Mouse (Mus musculus) gastrocnemius, postnatal 14 days (tissue): ENCODE data around the gene Catsper4. TPM values are rescaled to one million over a fixed set of nuclear protein-coding genes. Genes with fewer than 3 reads are reported as not detected.

ENCODE experiments used
- DNase-seq: peaks from one replicate; pipeline ENCODE4 v3.0.0; 2021; ENCODE audit warnings: mixed read lengths
- intact Hi-C: fragments of 180-260 bp; cut with DNase I; formaldehyde crosslinking; loops from one replicate; pipeline ENCODE4 v1.15.1; 2025; ENCODE audit warnings: low total_unique reads
- total RNA-seq, 2 experiments: library from RNA; stranded (reverse); gene quantifications; 2 replicates each; pipeline ENCODE4 v1.2.3; 2021

Gene Catsper4
- total RNA-seq, 2 experiments from 2014 or later, result 0.16 to 0.23 TPM

DNA sequence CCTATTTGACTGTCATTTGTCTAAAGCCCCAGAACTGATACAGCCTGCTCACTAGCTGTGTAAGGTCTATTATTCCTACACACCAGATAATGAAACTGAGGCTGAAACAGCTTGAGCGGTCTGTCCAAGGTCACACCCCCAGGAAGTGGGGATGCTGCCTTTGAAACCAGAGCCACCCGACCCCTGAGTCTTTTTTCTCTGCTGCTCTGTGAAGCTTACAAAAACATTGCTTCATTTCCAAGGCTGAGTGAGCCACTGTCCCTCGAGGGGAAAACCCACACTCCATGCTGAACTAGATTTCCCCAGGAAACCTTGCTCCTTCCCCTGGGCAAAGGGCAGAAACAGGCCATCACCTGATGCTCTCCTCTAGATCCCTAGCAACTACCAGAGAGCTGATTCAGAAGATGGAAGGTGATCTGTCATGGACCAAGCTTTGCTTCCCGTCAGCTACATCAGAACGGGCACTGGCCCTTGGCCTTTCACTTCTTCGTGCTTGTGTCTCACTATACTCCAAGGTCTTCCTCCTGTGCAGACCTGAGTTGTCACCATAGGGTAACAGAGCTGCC is 20.6 kb downstream of the Catsper4 start:
- no peak for DNase-seq
- intact Hi-C loops, result no loop called here

DNA sequence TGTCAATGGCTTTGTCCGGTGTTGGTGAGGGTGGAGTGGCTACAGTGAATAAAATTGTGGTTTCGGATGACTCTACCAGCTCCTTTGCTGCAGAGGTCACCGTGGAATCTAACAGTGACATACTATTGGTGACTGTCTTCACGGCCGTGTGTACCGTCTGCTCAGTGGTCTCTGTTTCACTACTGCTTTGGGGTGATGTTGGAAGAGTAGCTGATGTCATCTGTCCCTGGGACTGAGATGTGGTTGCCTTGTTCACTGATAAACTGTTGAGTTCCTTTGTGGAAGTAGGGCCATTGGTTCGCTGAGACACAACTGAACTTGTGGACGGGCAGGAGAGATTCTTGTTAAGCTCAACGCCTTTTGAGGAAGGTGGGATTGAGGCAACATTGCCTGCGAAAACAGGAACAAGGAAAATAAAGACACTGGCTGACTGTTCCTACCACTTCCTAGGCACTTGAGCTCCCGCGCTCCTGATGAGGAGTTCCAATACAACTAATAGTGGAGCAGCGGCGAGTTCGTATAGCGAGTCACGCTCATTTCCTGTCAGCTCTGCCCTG is 23.8 kb downstream of the Catsper4 start:
- DNase-seq, result no peak
- intact Hi-C loops, result no loop called here

DNA sequence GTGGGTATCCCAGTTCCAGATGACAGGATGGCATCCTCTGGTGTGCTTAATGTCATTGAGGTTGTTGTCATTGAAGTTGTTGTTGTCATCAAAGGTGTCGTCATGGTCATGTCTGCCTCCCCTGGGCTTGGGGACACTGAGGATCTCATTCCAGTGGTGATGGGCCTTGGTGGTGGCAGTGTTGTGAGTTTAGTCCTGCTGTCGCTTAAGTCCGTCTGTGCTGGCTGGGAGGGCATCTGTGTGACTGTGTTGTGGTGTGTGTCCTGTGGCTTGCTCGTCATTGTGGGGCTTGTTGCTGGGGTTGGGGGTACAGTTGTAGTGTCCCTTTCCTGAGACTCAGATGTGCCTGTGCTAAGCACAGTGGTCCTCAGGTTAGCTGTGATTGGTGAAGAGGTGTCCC is 24.3 kb downstream of the Catsper4 start, which contains the start of gene Gm7534:
TSS of gene Gm7534 (minus strand) at position 101 of the 400 bp plus-strand sequence.
- DNase-seq, result no peak
- intact Hi-C loops, result no loop called here

DNA sequence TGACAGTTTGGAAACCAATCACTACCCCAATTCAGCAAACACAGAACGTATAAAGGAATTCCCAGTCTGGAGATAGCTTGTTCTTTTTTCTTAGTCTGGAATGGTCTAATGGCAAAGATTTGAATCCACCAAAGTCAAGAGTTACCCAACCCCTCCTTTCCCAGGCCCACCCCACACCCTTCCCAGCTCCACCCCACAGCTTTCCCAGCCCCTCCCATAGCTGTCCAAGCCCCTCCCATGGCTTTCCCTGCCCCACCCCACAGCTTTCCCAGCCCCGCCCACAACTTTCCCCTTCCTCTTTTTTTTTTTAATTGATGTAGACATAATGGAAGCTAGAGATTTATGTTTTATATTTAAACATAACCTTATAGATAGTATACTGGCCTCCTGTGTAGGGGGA is 27.8 kb downstream of the Catsper4 start:
- intact Hi-C loops, result no loop called here
- no peak for DNase-seq

DNA sequence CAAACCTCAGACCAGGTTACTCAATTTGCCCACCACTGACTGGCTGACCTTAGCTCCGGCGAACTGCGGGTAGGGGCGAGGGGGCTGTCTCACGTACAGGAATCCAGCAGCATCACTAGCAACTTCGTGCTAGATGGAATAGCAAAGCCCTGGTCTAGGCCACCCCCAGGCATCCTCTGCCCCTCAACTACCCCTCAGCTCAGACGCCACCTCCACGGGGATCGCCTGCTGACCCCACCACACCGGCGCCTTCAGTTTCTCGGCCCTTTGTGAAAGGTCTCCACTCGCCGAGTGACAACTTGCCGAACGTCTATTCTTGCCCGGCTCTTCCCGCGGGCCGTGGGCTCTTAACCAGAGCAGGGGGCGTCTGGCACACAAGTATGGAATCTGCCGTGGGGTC is 40.9 kb downstream of the Catsper4 start:
- intact Hi-C loops, result loop anchor here (5.0 kb wide), 1 partner anchor 96 kb away; no protein-coding TSS in a partner anchor
- no peak for DNase-seq

DNA sequence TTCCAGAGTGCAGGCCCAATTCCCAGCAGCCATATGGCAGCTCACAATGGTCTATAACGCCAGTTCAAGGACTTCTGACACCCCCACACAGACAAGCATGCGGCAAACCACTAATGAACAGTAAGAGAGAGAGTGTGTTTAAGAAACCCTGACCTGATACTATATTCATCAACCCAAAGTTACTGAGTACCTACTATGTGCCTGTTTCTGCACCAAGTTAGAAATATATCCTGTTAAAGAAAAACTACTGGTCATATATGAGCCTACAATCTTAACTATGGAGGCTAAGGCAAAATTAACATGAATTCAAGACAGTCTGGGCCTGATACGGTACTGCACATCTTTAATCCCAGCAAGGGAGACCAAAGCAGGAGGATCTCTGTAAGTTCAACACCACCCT is 41.6 kb downstream of the Catsper4 start:
- DNase-seq, result no peak
- intact Hi-C loops, result loop anchor here (5.0 kb wide), 1 partner anchor 97 kb away; no protein-coding TSS in a partner anchor

DNA sequence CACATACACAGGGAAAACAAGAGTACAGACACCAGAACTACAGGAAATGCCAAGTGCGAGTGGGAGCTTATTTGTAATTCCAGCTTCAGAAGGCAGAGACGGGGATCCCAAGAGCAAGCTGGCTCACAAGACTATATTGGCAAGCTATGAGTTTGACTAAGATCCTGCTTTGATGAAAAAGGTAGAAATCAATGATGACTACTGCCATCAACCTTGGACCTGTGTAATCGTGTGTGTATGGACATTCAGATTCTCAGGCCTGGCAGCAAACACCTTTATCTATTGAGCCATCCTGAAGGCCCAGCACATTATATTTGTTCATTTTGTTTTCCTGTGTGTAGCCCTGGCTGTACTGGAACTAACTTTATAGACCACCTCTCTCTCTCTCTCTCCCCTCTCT is 43.5 kb downstream of the Catsper4 start:
- no peak for DNase-seq
- intact Hi-C loops, result no loop called here

DNA sequence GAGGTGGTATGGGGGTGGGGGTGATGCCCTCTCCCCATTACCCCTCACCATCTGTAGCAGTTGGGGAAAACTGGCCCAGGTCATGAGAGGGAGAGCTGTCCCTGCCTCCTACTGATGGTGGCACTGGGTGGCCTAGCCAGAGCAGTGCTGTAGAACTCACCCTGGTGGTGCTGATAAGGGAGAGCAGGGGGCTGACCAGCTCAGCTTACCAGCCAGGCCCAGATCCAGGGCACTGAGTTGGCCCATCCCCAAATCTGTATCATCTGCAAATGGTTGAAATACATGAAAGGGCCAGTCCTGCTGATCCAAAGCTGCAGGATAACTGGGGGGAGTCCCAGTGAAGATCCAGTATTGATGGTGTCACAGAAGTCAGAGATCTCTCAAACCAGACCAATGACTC is 45.4 kb downstream of the Catsper4 start:
- intact Hi-C loops, result no loop called here
- no peak for DNase-seq

DNA sequence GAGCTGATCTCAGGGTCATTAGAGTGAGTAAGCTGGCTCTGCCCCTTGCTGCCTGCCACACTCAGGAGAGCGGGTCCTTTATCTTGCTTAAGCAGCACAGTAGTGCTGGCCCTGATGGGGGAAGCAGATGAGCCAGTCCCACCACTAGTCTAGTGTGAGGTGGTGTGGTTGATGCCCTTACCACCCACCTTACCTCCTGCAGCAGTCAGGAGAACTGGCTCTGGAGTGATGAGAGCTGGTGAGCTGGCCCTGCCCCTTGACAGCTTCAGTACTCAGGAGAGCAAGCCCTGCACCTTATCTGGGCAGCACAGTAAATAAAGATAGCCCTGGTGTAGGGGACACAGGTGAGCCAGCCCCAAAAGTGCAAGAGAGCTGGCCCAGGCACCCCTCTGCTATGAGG is 46.1 kb downstream of the Catsper4 start:
- no peak for DNase-seq
- intact Hi-C loops, result no loop called here

DNA sequence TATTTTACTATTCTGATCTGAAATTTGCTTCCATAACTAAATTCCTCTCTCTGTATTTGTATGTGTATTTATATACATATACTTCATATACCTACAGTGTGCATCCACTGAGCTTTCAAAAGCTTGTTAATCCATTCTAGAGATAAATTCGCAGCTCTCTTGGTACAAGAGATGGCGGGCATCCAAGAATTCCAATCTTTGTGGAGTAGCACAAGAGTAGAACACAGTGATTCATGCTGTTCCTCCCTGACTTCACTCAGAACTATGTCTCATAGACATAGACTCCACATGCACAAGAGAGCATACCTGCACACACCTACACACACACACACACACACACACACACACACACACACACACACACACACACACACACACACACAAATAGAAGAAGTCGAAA is 54.8 kb downstream of the Catsper4 start:
- DNase-seq, result no peak
- intact Hi-C loops, result no loop called here

DNA sequence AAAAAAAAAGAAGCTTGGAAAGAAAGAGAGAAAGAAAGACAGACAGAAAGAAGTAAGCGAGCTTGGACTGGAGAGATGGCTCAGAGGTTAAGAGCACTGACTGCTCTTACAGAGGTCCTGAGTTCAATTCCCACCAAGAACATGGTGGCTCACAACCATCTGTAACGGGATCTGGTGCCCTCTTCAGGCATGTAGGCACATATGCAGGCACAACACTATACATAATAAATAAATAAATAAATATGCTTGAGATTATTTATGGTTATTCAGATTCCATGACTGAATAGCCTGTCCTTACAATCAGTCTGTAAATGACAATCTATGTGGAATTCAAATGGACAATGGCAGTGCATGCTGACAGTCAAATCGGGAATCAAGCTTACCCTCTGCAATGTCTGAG is 60.3 kb downstream of the Catsper4 start:
- DNase-seq, result no peak
- intact Hi-C loops, result no loop called here

DNA sequence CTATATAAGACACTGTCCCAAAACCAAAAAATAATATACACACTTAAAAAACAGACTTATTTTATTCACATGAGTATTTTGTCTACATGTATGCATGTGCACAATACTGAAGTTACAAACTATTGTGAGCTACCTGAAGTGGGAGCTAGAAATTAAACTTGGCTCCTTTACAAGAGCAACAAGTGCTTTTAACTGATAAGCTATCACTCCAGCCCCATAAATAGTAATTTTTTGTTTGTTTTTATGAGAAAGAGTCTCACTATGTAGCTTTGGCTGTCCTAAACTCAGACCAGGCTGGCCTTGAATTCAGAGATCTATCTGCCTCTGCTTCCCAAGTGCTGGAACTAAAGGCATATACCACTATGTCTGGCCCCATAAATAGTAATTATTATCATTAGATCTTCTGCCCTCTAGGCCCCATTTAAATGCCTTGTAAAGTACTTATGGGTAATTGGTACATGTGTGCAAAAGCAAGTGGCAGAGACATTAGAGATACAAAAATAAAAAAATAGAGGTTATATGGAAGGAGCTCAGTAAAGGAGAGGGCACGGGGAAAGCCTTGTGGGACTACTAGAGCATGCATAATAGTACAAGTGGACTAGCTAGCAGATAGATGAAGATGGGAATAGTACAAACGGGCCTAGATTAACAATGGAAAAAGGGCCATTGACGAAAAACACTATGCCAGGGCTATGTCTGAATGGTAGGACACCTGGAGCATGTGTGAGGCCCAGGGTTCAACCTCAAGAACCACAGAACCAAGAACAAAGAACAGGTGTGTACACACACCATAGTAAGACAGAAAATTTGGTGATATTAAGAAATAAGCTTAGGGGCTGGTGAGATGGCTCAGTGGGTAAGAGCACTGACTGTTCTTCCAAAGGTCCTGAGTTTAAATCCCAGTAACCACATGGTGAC is 61.4 kb downstream of the Catsper4 start:
- no peak for DNase-seq

DNA sequence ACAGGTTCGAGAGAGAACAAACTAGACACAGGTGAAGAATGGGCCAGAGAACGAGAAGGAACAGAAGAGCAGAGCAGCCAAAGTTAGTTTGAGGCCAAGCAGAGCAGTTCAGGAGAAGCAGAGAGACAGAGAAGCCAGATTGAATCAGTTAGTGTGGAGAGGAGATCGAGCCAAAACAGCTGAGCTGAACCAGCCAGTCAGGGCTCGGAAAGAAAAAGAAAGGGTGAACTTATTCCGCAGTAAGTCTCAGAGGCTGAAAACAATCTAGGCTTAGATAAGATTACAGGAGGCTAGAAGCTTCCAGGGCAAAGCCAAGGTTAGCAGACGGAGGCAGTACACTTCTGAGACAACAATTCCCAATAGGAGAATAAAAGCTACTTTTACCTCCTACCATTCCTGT is 62.2 kb downstream of the Catsper4 start:
- DNase-seq, result no peak
- intact Hi-C loops, result no loop called here

More for the DNA sequence above, 61.4 kb downstream of the Catsper4 start:
- intact Hi-C loops, result no loop called here

DNA sequence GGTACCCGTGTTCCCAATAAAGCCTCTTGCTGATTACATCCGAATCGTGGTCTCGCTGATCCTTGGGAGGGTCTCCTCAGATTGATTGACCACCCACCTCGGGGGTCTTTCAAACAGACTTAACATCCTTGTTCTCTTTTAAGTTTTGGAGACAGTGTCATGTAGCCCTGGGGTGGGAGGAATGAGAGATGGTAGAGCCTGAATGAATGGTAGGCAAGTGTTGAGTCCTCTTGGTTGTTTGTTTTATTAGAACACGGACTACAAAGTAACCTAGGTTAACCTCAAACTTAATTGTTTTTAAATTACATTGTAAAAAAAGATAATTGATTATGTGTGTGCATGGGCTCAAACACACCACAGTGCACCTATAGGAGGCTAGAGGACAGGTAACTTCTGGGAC is 62.6 kb downstream of the Catsper4 start:
- DNase-seq, result no peak
- intact Hi-C loops, result no loop called here

Other genes starting within 250 kb of the Catsper4 start
- 10 to 100 TPM; 11.3 to 13.0 TPM for gene Dhdds, start 226.5 kb downstream of the Catsper4 start, total RNA-seq
- gene Lin28a, start 208.5 kb downstream of the Catsper4 start, total RNA-seq, result 1 to 10 TPM; 1.9 to 3.0 TPM
- gene Zfp683, start 173.5 kb downstream of the Catsper4 start, total RNA-seq, result not detected
- not detected for gene Crybg2, start 166.6 kb downstream of the Catsper4 start, total RNA-seq
- gene Cd52, start 132.3 kb downstream of the Catsper4 start, total RNA-seq, result 1 to 10 TPM in 1 of 2 experiments, under 1 TPM in 1; 0.51 to 1.7 TPM
- 1 to 10 TPM in 1 of 2 experiments, under 1 TPM in 1; 0.70 to 1.2 TPM for gene Ubxn11, start 124.8 kb downstream of the Catsper4 start, total RNA-seq
- 10 to 100 TPM; 30.4 to 37.5 TPM for gene Sh3bgrl3, start 98.6 kb downstream of the Catsper4 start, total RNA-seq
- 10 to 100 TPM; 31.9 to 49.8 TPM for gene Cep85, start 40.3 kb downstream of the Catsper4 start, total RNA-seq
- not detected for gene Gm7534, start 24.4 kb downstream of the Catsper4 start, total RNA-seq
- 1 to 10 TPM; 7.5 to 8.9 TPM for gene Cnksr1, start 11.0 kb upstream of the Catsper4 start, total RNA-seq
- not detected for gene E130218I03Rik, start 16.3 kb upstream of the Catsper4 start, total RNA-seq
- 1 to 10 TPM; 4.1 to 4.7 TPM for gene Zfp593, start 18.2 kb upstream of the Catsper4 start, total RNA-seq
- gene Gm30191, start 19.6 kb upstream of the Catsper4 start, total RNA-seq, result not detected
- 1 to 10 TPM; 5.9 to 6.0 TPM for gene Grrp1, start 26.7 kb upstream of the Catsper4 start, total RNA-seq
- 1 to 10 TPM; 4.8 to 5.3 TPM for gene Pdik1l, start 60.5 kb upstream of the Catsper4 start, total RNA-seq
- 100 to 1,000 TPM; 103 to 224 TPM for gene Trim63, start 87.7 kb upstream of the Catsper4 start, total RNA-seq
- 1 to 10 TPM in 1 of 2 experiments, under 1 TPM in 1; 0.47 to 6.3 TPM for gene Slc30a2, start 115.8 kb upstream of the Catsper4 start, total RNA-seq
- gene Extl1, start 156.5 kb upstream of the Catsper4 start, total RNA-seq, result 10 to 100 TPM; 36.3 to 37.2 TPM
- 1 to 10 TPM; 3.2 to 3.4 TPM for gene Pafah2, start 168.9 kb upstream of the Catsper4 start, total RNA-seq
- 10 to 100 TPM; 29.4 to 37.7 TPM for gene Stmn1, start 240.9 kb upstream of the Catsper4 start, total RNA-seq